Mouse (Mus musculus): ENCODE results near the gene Cnr1. TPM values are rescaled to one million over a fixed set of nuclear protein-coding genes. Genes with fewer than 3 reads are reported as not detected.

Cnr1 gene
- polyA plus RNA-seq, 1 experiment from 2014 or later: 3.6 TPM

GRCm38 (mm10) chr4:33915730-33916129 is 8.7 kb upstream of the Cnr1 start:
- 53% methylated on average over 5 of the region's 5 CpGs for WGBS

DNA sequence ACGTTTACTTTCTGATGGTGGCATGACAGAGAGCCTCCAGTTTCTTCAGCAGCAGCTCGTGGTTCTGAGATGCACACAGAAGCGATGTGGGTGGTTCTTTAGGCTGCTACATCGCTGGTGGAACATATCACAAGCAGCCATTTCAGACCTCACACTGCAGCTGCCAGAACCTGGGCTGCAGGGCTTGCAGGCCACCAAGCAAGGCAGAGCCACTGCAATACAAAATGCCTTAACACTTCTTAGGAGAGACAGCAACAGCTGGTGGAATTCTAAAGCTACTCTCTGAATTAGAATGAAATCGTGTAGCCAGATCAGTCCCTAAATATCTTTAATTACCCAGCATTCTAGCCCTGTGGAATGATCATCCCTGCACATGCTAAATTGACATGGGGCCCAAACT is 3.6 kb upstream of the Cnr1 start:
- Histone ChIP-seq H3K36me3 (no peaks in the 10 kb centered on the region), H3K9ac (no peak overlapping the region), H3K27ac (no peak overlapping the region), H3K27me3 (peaks cover 24% of the 10 kb centered on the region), H3K9me3 (no peaks in the 10 kb centered on the region), H3K4me2 (no peak overlapping the region), H3K4me1 (peaks cover 14% of the 10 kb centered on the region), H3K4me3 (no peak overlapping the region)
- WGBS: 35% methylated on average over 5 of the region's 5 CpGs
- ATAC-seq (ENCODE audit: insufficient number of reproducible peaks, insufficient read depth, low FRiP score, low TSS enrichment, low read depth): no peak

More at GRCm38 (mm10) chr4:33915730-33916129, 8.7 kb upstream of the Cnr1 start:
- no peak overlapping the region for H3K9ac ChIP-seq
- H3K4me1 ChIP-seq: no peaks in the 10 kb centered on the region
- H3K4me3 ChIP-seq: no peak overlapping the region
- no peak for ATAC-seq (ENCODE audit: insufficient number of reproducible peaks, insufficient read depth, low FRiP score, low TSS enrichment, low read depth)
- H3K36me3 ChIP-seq: no peaks in the 10 kb centered on the region
- H3K4me2 ChIP-seq: no peak overlapping the region
- H3K27ac ChIP-seq: no peak overlapping the region
- H3K27me3 ChIP-seq: 0 out of 2 replicates have a peak, but pooled peaks cover 2% of the 10 kb centered on the region
- no peaks in the 10 kb centered on the region for H3K9me3 ChIP-seq

- Histone ChIP-seq H3K4me1 (peaks cover 14% of the 10 kb centered on the region), H3K27me3 (peaks cover 24% of the 10 kb centered on the region), H3K36me3 (no peaks in the 10 kb centered on the region), H3K27ac (0 out of 2 replicates have a peak overlapping the region, but pooled peaks have one; percentile 78), H3K4me2 (peak overlapping the region; percentile 95), H3K9me3 (no peaks in the 10 kb centered on the region), H3K4me3 (peak overlapping the region; percentile 69), H3K9ac (peak overlapping the region; percentile 82; the same call in 1 of the 2 replicates)
- 2% methylated on average over 19 of the region's 19 CpGs for WGBS
- ATAC-seq (ENCODE audit: insufficient number of reproducible peaks, insufficient read depth, low FRiP score, low TSS enrichment, low read depth): no peak
Observed at GRCm38 (mm10) chr4:33923151-33923760, 1.1 kb upstream of the Cnr1 start.

- Histone ChIP-seq H3K4me1 (peaks cover 14% of the 10 kb centered on the region), H3K9ac (peak overlapping the region; percentile 82), H3K9me3 (no peaks in the 10 kb centered on the region), H3K4me3 (peak overlapping the region; percentile 69), H3K27me3 (peaks cover 24% of the 10 kb centered on the region), H3K36me3 (no peaks in the 10 kb centered on the region), H3K4me2 (peak overlapping the region; percentile 95), H3K27ac (peak overlapping the region; percentile 78; the same call in 1 of the 2 replicates)
- ATAC-seq (ENCODE audit: insufficient number of reproducible peaks, insufficient read depth, low FRiP score, low TSS enrichment, low read depth): peak; percentile 60; the same call in 1 of the 2 replicates
- WGBS: 0% methylated on average over 54 of the region's 55 CpGs
Observed at GRCm38 (mm10) chr4:33923761-33924233, 596 bp upstream of the Cnr1 start.

- no peaks in the 10 kb centered on the region for H3K36me3 ChIP-seq
- H3K9ac ChIP-seq: peak overlapping the region; percentile 82
- H3K4me1 ChIP-seq: peaks cover 14% of the 10 kb centered on the region
- peak overlapping the region; percentile 78; the same call in 1 of the 2 replicates for H3K27ac ChIP-seq
- H3K4me2 ChIP-seq: peak overlapping the region; percentile 95
- H3K4me3 ChIP-seq: peak overlapping the region; percentile 69
- H3K27me3 ChIP-seq: peaks cover 24% of the 10 kb centered on the region
- no peaks in the 10 kb centered on the region for H3K9me3 ChIP-seq
- no peak for ATAC-seq (ENCODE audit: insufficient number of reproducible peaks, insufficient read depth, low FRiP score, low TSS enrichment, low read depth)
- 2% methylated on average over 23 of the region's 24 CpGs for WGBS
Observed at GRCm38 (mm10) chr4:33924889-33925245, 474 bp downstream of the Cnr1 start.

DNA sequence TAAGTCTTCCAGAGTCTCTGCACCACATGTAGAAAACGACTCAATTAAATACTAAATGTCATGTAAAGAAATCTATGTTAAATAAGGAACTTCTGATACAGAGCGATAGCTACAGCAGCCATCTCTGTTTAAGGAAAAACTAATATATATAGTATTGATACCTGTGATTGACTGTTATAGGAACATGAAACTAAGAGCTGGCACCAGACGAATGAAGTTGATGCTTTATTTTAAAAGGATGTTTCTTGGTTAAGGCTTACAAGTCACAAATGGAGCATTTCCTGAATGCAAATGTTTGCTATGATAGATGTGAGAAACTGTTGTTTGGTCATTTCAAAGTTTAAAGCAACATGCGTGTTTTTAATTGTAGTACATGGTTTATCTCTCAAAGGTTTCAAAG is 1.1 kb downstream of the Cnr1 start:
- ATAC-seq (ENCODE audit: insufficient number of reproducible peaks, insufficient read depth, low FRiP score, low TSS enrichment, low read depth): no peak

GRCm38 (mm10) chr4:33926010-33926409 is 1.6 kb downstream of the Cnr1 start:
- Histone ChIP-seq H3K4me3 (peak overlapping the region; percentile 14; the same call in 1 of the 2 replicates), H3K4me1 (peaks cover 14% of the 10 kb centered on the region), H3K36me3 (no peaks in the 10 kb centered on the region), H3K4me2 (peak overlapping the region; percentile 20; the same call in 1 of the 2 replicates), H3K27ac (no peak overlapping the region), H3K27me3 (peaks cover 20% of the 10 kb centered on the region), H3K9ac (no peak overlapping the region), H3K9me3 (no peaks in the 10 kb centered on the region)
- WGBS: 38% methylated on average over 6 of the region's 6 CpGs
- no peak for ATAC-seq (ENCODE audit: insufficient number of reproducible peaks, insufficient read depth, low FRiP score, low TSS enrichment, low read depth)

More for the DNA sequence above, 1.1 kb downstream of the Cnr1 start:
- Histone ChIP-seq H3K4me3 (peak overlapping the region; percentile 69), H3K9ac (no peak overlapping the region), H3K4me2 (peak overlapping the region; percentile 95), H3K27ac (no peak overlapping the region), H3K36me3 (no peaks in the 10 kb centered on the region), H3K9me3 (no peaks in the 10 kb centered on the region), H3K4me1 (peaks cover 14% of the 10 kb centered on the region), H3K27me3 (peaks cover 24% of the 10 kb centered on the region)
- WGBS: 47% methylated on average over 4 of the region's 4 CpGs

GRCm38 (mm10) chr4:33926730-33927263 is 2.4 kb downstream of the Cnr1 start:
- Histone ChIP-seq H3K9ac (no peak overlapping the region), H3K36me3 (no peaks in the 10 kb centered on the region), H3K4me1 (peaks cover 17% of the 10 kb centered on the region), H3K4me2 (0 out of 2 replicates have a peak overlapping the region, but pooled peaks have one; percentile 0), H3K27ac (no peak overlapping the region), H3K4me3 (0 out of 2 replicates have a peak overlapping the region, but pooled peaks have one; percentile 14), H3K9me3 (no peaks in the 10 kb centered on the region), H3K27me3 (peaks cover 19% of the 10 kb centered on the region)
- WGBS: 70% methylated on average over 7 of the region's 7 CpGs
- no peak for ATAC-seq (ENCODE audit: insufficient number of reproducible peaks, insufficient read depth, low FRiP score, low TSS enrichment, low read depth)

DNA sequence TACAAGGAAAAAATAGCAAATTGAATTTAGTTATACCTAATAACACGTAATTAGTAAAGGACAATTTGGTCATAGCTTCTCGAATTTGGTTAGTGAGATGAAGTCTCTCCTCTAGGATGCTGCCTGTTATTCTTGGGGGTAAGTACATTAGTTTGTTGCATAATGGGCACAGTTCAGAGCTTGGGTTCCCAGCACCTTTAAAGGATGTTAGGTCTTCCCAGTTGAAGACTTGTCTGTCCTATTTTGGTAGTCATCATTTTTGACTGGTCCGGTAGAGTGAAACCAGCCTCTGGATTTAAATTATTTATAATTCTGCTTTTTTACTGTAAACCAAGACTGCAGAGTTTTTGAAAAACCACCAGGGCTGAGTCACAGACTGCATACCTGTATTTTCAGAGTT is 3.3 kb downstream of the Cnr1 start:
- peaks cover 17% of the 10 kb centered on the region for H3K4me1 ChIP-seq
- 81% methylated on average over 3 of the region's 3 CpGs for WGBS
- ATAC-seq (ENCODE audit: insufficient number of reproducible peaks, insufficient read depth, low FRiP score, low TSS enrichment, low read depth): no peak

DNA sequence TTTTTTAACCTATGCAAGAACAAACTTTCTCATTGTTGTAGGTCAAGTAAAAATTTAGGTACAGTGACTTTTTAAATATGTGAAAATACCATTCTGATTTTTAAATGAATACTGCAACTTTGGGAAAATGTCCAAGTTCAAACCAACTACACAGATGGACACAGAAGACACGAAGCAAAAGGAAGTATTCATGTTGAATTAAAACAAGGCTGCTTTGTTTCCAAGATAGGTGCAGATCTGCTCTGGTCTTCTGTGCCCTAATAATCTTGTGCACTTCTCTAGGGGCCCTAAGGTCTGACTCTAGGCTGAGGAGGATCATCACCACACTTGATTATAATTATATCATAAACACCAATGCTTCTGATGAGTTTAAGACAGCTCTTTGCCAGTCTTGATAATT is 4.1 kb downstream of the Cnr1 start:
- no peaks in the 10 kb centered on the region for H3K9me3 ChIP-seq
- WGBS: 33% methylated on average over 1 of the region's 1 CpGs
- peaks cover 13% of the 10 kb centered on the region for H3K4me1 ChIP-seq
- peaks cover 10% of the 10 kb centered on the region for H3K27me3 ChIP-seq
- no peak overlapping the region for H3K9ac ChIP-seq
- no peak overlapping the region for H3K4me3 ChIP-seq
- no peak overlapping the region for H3K4me2 ChIP-seq
- no peak overlapping the region for H3K27ac ChIP-seq
- ATAC-seq (ENCODE audit: insufficient number of reproducible peaks, insufficient read depth, low FRiP score, low TSS enrichment, low read depth): no peak
- H3K36me3 ChIP-seq: no peaks in the 10 kb centered on the region

More for the DNA sequence above, 3.3 kb downstream of the Cnr1 start:
- H3K4me2 ChIP-seq: no peak overlapping the region
- peaks cover 13% of the 10 kb centered on the region for H3K27me3 ChIP-seq
- H3K9me3 ChIP-seq: no peaks in the 10 kb centered on the region
- H3K4me3 ChIP-seq: no peak overlapping the region
- H3K36me3 ChIP-seq: no peaks in the 10 kb centered on the region
- H3K9ac ChIP-seq: no peak overlapping the region
- no peak overlapping the region for H3K27ac ChIP-seq

DNA sequence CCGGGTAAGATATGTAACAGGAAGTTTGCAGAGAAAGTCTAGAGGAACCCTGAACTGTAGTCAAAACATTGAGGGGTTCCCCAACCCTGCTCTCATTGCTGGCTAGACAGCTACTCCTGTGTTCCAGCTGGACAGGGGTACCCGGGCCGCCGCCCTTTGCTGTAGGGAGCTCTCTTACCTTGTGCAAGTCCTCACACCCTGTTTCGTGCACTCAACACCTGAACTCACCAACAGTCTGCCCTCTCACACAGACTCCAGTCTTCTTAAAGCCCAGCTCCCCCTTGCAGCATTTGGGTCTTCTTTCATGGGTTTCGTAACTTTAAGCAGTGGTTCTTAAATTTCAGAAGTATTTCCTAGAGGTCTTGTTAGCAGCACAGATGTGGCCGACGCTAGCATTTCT is 7.0 kb downstream of the Cnr1 start:
- H3K4me3 ChIP-seq: no peak overlapping the region
- H3K4me1 ChIP-seq: peaks cover 3% of the 10 kb centered on the region; the same call in 1 of the 2 replicates
- no peak overlapping the region for H3K4me2 ChIP-seq
- no peaks in the 10 kb centered on the region for H3K36me3 ChIP-seq
- H3K9ac ChIP-seq: no peak overlapping the region
- WGBS: 72% methylated on average over 8 of the region's 8 CpGs
- H3K27ac ChIP-seq: no peak overlapping the region
- H3K27me3 ChIP-seq: peaks cover 3% of the 10 kb centered on the region; the same call in 1 of the 2 replicates
- H3K9me3 ChIP-seq: no peaks in the 10 kb centered on the region
- ATAC-seq (ENCODE audit: insufficient number of reproducible peaks, insufficient read depth, low FRiP score, low TSS enrichment, low read depth): no peak

GRCm38 (mm10) chr4:33941557-33941956 is 17.2 kb downstream of the Cnr1 start:
- 50% methylated on average over 5 of the region's 5 CpGs for WGBS
- Histone ChIP-seq H3K27ac (no peak overlapping the region), H3K9ac (no peak overlapping the region), H3K4me3 (no peak overlapping the region), H3K4me1 (no peaks in the 10 kb centered on the region), H3K9me3 (no peaks in the 10 kb centered on the region), H3K36me3 (no peaks in the 10 kb centered on the region; the same call in 1 of the 2 replicates), H3K27me3 (no peaks in the 10 kb centered on the region), H3K4me2 (no peak overlapping the region)
- no peak for ATAC-seq (ENCODE audit: insufficient number of reproducible peaks, insufficient read depth, low FRiP score, low TSS enrichment, low read depth)

Data from embryonic facial prominence, embryonic 13.5 days (tissue).